ENCODE assay signal across 12 mouse cellular contexts in genomic region chr6:50328901-50329300, GRCm38 (mm10).
DNase-seq lines count a peak whose midpoint lies in the region; ATAC-seq and TF ChIP-seq lines count a peak whose summit lies in the region.
"Had no signal": no experiment of that assay in that cellular context is flagged by ENCODE, and none has a peak within 500 bp of the region (broad histone marks: within the 10 kb centered on the region; RNA-seq: fewer than 3 reads in every experiment).

No protein-coding gene starts in this region.

- H3K4me1 ChIP-seq in hindbrain, embryonic 15.5 days (replicated peaks) = no peaks in the 10 kb centered on the region
- no peaks in the 10 kb centered on the region for H3K4me1 ChIP-seq in hindbrain, embryonic 14.5 days (replicated peaks; ENCODE audit: control insufficient read depth, insufficient read depth, low read length)

- H3K27ac ChIP-seq in hindbrain, embryonic 15.5 days (replicated peaks) = no peak overlapping the region
- H3K27ac ChIP-seq in hindbrain, embryonic 14.5 days = no peak overlapping the region
- H3K27ac ChIP-seq in gastrocnemius, adult 2 months = peak overlapping the region; percentile 49
- H3K27ac ChIP-seq: forebrain, embryonic 12.5 days had no signal

- no peaks in the 10 kb centered on the region for H3K9me3 ChIP-seq in hindbrain, embryonic 15.5 days
- no peaks in the 10 kb centered on the region for H3K9me3 ChIP-seq in hindbrain, embryonic 14.5 days (ENCODE audit: control insufficient read depth, low read length)
- H3K9me3 ChIP-seq: forebrain, embryonic 12.5 days had no signal

- no peaks in the 10 kb centered on the region for H3K27me3 ChIP-seq in hindbrain, embryonic 15.5 days
- H3K27me3 ChIP-seq in hindbrain, embryonic 14.5 days (ENCODE audit: control insufficient read depth, insufficient read depth, low read length) = no peaks in the 10 kb centered on the region
- H3K27me3 ChIP-seq: forebrain, embryonic 12.5 days had no signal

- TF ChIP-seq CTCF in gastrocnemius, adult 2 months (IDR thresholded peaks at IDR 0.05) = no peak

- no peak overlapping the region for H3K4me3 ChIP-seq in hindbrain, embryonic 15.5 days
- no peak overlapping the region for H3K4me3 ChIP-seq in hindbrain, embryonic 14.5 days (replicated peaks; ENCODE audit: low read length)
- H3K4me3 ChIP-seq in gastrocnemius, adult 2 months = no peak overlapping the region
- H3K4me3 ChIP-seq: forebrain, embryonic 12.5 days had no signal

- H3K9ac ChIP-seq in hindbrain, embryonic 15.5 days = no peak overlapping the region
- H3K9ac ChIP-seq in hindbrain, embryonic 14.5 days = no peak overlapping the region
- H3K9ac ChIP-seq: forebrain, embryonic 12.5 days had no signal

- peak; percentile 23 for DNase-seq in adrenal gland, postnatal 10 days
- no peak for DNase-seq in adrenal gland, postnatal 14 days
- DNase-seq in hindbrain, embryonic 14.5 days (ENCODE audit: low spot score) = no peak
- peak; percentile 51 for DNase-seq in gastrocnemius, adult 2 months
- peak; percentile 25 for DNase-seq in lung, postnatal 10 days
- DNase-seq in spleen, postnatal 10 days (ENCODE audit: low spot score in 2 of 2) = no peak
- DNase-seq: cerebellum, postnatal 25 days; midbrain, embryonic 14.5 days; thymus, postnatal 14 days had no signal

- WGBS in hindbrain, embryonic 15.5 days = 38% methylated on average over 7 of the region's 7 CpGs
- WGBS in hindbrain, embryonic 14.5 days = 36% methylated on average over 7 of the region's 7 CpGs

- intact Hi-C loops in gastrocnemius, adult 2 months (cut with DNase I) = no loop called here

- H3K4me2 ChIP-seq in hindbrain, embryonic 15.5 days = no peak overlapping the region
- H3K4me2 ChIP-seq in hindbrain, embryonic 14.5 days (replicated peaks) = no peak overlapping the region
- H3K4me2 ChIP-seq: forebrain, embryonic 12.5 days had no signal

- H3K36me3 ChIP-seq in hindbrain, embryonic 15.5 days = no peaks in the 10 kb centered on the region
- H3K36me3 ChIP-seq in hindbrain, embryonic 14.5 days (replicated peaks; ENCODE audit: control insufficient read depth, insufficient read depth) = no peaks in the 10 kb centered on the region
- H3K36me3 ChIP-seq: forebrain, embryonic 12.5 days had no signal

- ATAC-seq in hindbrain, embryonic 15.5 days (ENCODE audit: low FRiP score, low read depth) = peak; percentile 34; the same call in 1 of the 2 replicates
- ATAC-seq in hindbrain, embryonic 14.5 days (ENCODE audit: low FRiP score) = no peak
- no peak for ATAC-seq in CD4-positive, CD25-positive, alpha-beta regulatory T cell, adult 4 months

Comparison
In these comparisons a context has a peak if more than half of its experiments do, and no peak if none do; other contexts are left out.
1. DNase-seq: peak in adrenal gland, postnatal 10 days (single experiment), gastrocnemius, adult 2 months (single experiment) and lung, postnatal 10 days (single experiment); none in adrenal gland, postnatal 14 days (single experiment), hindbrain, embryonic 14.5 days (single experiment) and spleen, postnatal 10 days (0 of 2).